Mouse (Mus musculus) MEL (cell line): Measurements from ENCODE around the gene Hpcal1. TPM values are rescaled to one million over a fixed set of nuclear protein-coding genes. Genes with fewer than 3 reads are reported as not detected.

Source experiments
- DNase-seq: peaks from one replicate; pipeline ENCODE4 v3.0.0; 2011; ENCODE audit warnings: low read depth, low spot score
- H3K27ac ChIP-seq: 2 replicates; pipeline ENCODE4 v1.5.1; 2012; ENCODE audit warnings: low read depth, mild to moderate bottlenecking, control low read depth, low read length, moderate library complexity; ENCODE audit not compliant: control insufficient read depth
- H3K27me3 ChIP-seq, 2 experiments: fragments of 150-350 bp in 1 of 2; sonication (generic) in 1 of 2; 2 replicates each; pipeline ENCODE4 v1.6.1; 2012; ENCODE audit warnings: low read length in 2 of 2, mild to moderate bottlenecking in 2 of 2, improper control_type of control experiment in 1 of 2, moderate library complexity in 1 of 2; ENCODE audit not compliant: insufficient read depth in 2 of 2, control insufficient read depth in 1 of 2
- H3K36me3 ChIP-seq, 2 experiments: 2 replicates each; pipeline ENCODE4 v1.6.1; 2012 to 2014; ENCODE audit warnings: low read length in 2 of 2, improper control_type of control experiment in 1 of 2, inconsistent platforms in 1 of 2, mild to moderate bottlenecking in 1 of 2; ENCODE audit not compliant: insufficient read depth in 2 of 2, control insufficient read depth in 1 of 2
- H3K4me1 ChIP-seq, 2 experiments: fragments of 150-350 bp in 1 of 2; sonication (generic) in 1 of 2; 2 replicates each; pipeline ENCODE4 v1.6.1; 2012; ENCODE audit warnings: low read length in 2 of 2, improper control_type of control experiment in 1 of 2, mild to moderate bottlenecking in 1 of 2; ENCODE audit not compliant: insufficient read depth in 2 of 2, control insufficient read depth in 1 of 2
- H3K4me3 ChIP-seq, 2 experiments: fragments of 150-350 bp in 1 of 2; sonication (generic) in 1 of 2; 2 replicates each; pipeline ENCODE4 v1.5.1; 2012; ENCODE audit warnings: low read depth in 2 of 2, low read length in 2 of 2, mild to moderate bottlenecking in 2 of 2, moderate library complexity in 2 of 2, control low read depth in 1 of 2, improper control_type of control experiment in 1 of 2; ENCODE audit not compliant: control insufficient read depth in 1 of 2, insufficient read depth in 1 of 2
- H3K79me2 ChIP-seq: 2 replicates; pipeline ENCODE4 v1.6.1; 2012; ENCODE audit warnings: mild to moderate bottlenecking, low read length, moderate library complexity; ENCODE audit not compliant: control insufficient read depth, poor library complexity, insufficient read depth
- H3K9ac ChIP-seq: 2 replicates; pipeline ENCODE4 v1.6.1; 2012; ENCODE audit warnings: low read depth, mild to moderate bottlenecking, control low read depth, low read length, moderate library complexity; ENCODE audit not compliant: control insufficient read depth, poor library complexity, severe bottlenecking
- H3K9me3 ChIP-seq: fragments of 150-350 bp; sonication (generic); replicated peaks from 2 replicates; pipeline ENCODE4 v1.6.1; 2012; ENCODE audit warnings: mild to moderate bottlenecking, low read length, improper control_type of control experiment, moderate library complexity; ENCODE audit not compliant: insufficient read depth
- CHD1 ChIP-seq: IDR thresholded peaks from 2 replicates; pipeline ENCODE4 v1.6.1; 2012; ENCODE audit warnings: low read depth, mild to moderate bottlenecking, inconsistent platforms, low read length, improper control_type of control experiment
- E2F4 ChIP-seq: IDR thresholded peaks from 2 replicates; pipeline ENCODE4 v1.6.1; 2011; ENCODE audit warnings: low read depth, low read length, improper control_type of control experiment, borderline replicate concordance
- ELF1 ChIP-seq: IDR thresholded peaks from 2 replicates; pipeline ENCODE4 v1.6.1; 2014; ENCODE audit warnings: low read depth, mild to moderate bottlenecking, inconsistent platforms, low read length, improper control_type of control experiment, moderate library complexity
- EP300 ChIP-seq, 2 experiments: IDR thresholded peaks; 2 replicates each; pipeline ENCODE4 v1.6.1; 2011; ENCODE audit warnings: improper control_type of control experiment in 2 of 2, low read length in 2 of 2, low read depth in 1 of 2, mild to moderate bottlenecking in 1 of 2
- ETS1 ChIP-seq: IDR thresholded peaks from 2 replicates; pipeline ENCODE4 v1.6.1; 2012; ENCODE audit warnings: low read depth, mild to moderate bottlenecking, inconsistent platforms, low read length, improper control_type of control experiment, moderate library complexity
- KAT2A ChIP-seq: conservative IDR thresholded peaks from 2 replicates; pipeline ENCODE4 v1.6.1; 2012; ENCODE audit warnings: low read depth, low read length, improper control_type of control experiment, inconsistent platforms
- NELFE ChIP-seq: IDR thresholded peaks from 2 replicates; pipeline ENCODE4 v1.6.1; 2011; ENCODE audit warnings: low read depth, low read length, improper control_type of control experiment
- POLR2AphosphoS5 ChIP-seq: IDR thresholded peaks from 2 replicates; pipeline ENCODE4 v1.6.1; 2012; ENCODE audit warnings: low read depth, borderline replicate concordance, mild to moderate bottlenecking, inconsistent platforms, low read length, moderate library complexity, mixed read lengths
- RCOR1 ChIP-seq: IDR thresholded peaks from 2 replicates; pipeline ENCODE4 v1.6.1; 2012; ENCODE audit warnings: low read depth, mild to moderate bottlenecking, inconsistent platforms, low read length, improper control_type of control experiment
- SIN3A ChIP-seq: IDR thresholded peaks from 2 replicates; pipeline ENCODE4 v1.6.1; 2012; ENCODE audit warnings: low read length, improper control_type of control experiment, inconsistent platforms
- SMC3 ChIP-seq: IDR thresholded peaks from 2 replicates; pipeline ENCODE4 v1.6.1; 2011; ENCODE audit warnings: low read depth, low read length, improper control_type of control experiment
- TBP ChIP-seq: IDR thresholded peaks from 2 replicates; pipeline ENCODE4 v1.8.0; 2011; ENCODE audit warnings: low read depth, low read length, improper control_type of control experiment
- USF1 ChIP-seq: IDR thresholded peaks from 2 replicates; pipeline ENCODE4 v1.6.1; 2014; ENCODE audit warnings: low read depth, mild to moderate bottlenecking, inconsistent platforms, low read length, improper control_type of control experiment, moderate library complexity
- ZMIZ1 ChIP-seq: IDR thresholded peaks from 2 replicates; pipeline ENCODE4 v1.6.1; 2012; ENCODE audit warnings: low read depth, mild to moderate bottlenecking, inconsistent platforms, low read length, improper control_type of control experiment, moderate library complexity
- polyA plus RNA-seq, 2 experiments: library from polyadenylated mRNA; stranded (reverse) in 1 of 2; unstranded in 1 of 2; fragments of >175 nt in 1 of 2; fragments of >200 nt in 1 of 2; gene quantifications; 2 replicates each; pipeline versions ENCODE4 v1.2.1 to v1.2.4; 2012; ENCODE audit warnings: low replicate concordance in 2 of 2, low read depth in 1 of 2; ENCODE audit not compliant: insufficient read length in 2 of 2, insufficient read depth in 1 of 2, missing spikeins in 1 of 2
- total RNA-seq: library from RNA; depleted of rRNA; stranded (reverse); fragments of 300-350 nt; gene quantifications from 2 replicates; pipeline ENCODE4 v1.2.3, GENCODE M21; 2012

The Hpcal1 gene
- total and polyA plus RNA-seq, 3 experiments = 9.1 to 23.0 TPM; not detected in 1

- TF ChIP-seq NELFE = no peak
- no peak for TF ChIP-seq CHD1
- TF ChIP-seq POLR2AphosphoS5 = no peak
- no peak for TF ChIP-seq E2F4
- no peak for TF ChIP-seq TBP
- no peak for TF ChIP-seq USF1
- TF ChIP-seq ZMIZ1 = no peak
- TF ChIP-seq SMC3 = no peak
- no peak for TF ChIP-seq KAT2A
- DNase-seq = no peak
- H3K4me1 ChIP-seq = no peaks in the 10 kb centered on the region
- H3K27ac ChIP-seq = no peak overlapping the region
- H3K27me3 ChIP-seq = no peaks in the 10 kb centered on the region
- H3K9ac ChIP-seq = no peak overlapping the region
- no peak overlapping the region for H3K4me3 ChIP-seq
- H3K9me3 ChIP-seq = no peaks in the 10 kb centered on the region
- H3K36me3 ChIP-seq = no peaks in the 10 kb centered on the region
- H3K79me2 ChIP-seq = peaks cover 2% of the 10 kb centered on the region; the same call in 1 of the 2 replicates
Measured at GRCm38 (mm10) chr12:17699480-17699879, 8.8 kb downstream of the Hpcal1 start.

- H3K36me3 ChIP-seq = no peaks in the 10 kb centered on the region
- TF ChIP-seq CHD1 (no peak), ELF1 (no peak), E2F4 (no peak), POLR2AphosphoS5 (no peak)
- no peak for DNase-seq
- H3K9me3 ChIP-seq = no peaks in the 10 kb centered on the region
- no peak overlapping the region for H3K9ac ChIP-seq
- H3K27ac ChIP-seq = no peak overlapping the region
- no peaks in the 10 kb centered on the region; the same call in 1 of the 2 replicates for H3K79me2 ChIP-seq
- H3K4me3 ChIP-seq = no peak overlapping the region
- no peaks in the 10 kb centered on the region for H3K4me1 ChIP-seq
- H3K27me3 ChIP-seq = no peaks in the 10 kb centered on the region
Measured at GRCm38 (mm10) chr12:17701131-17701720, 10.6 kb downstream of the Hpcal1 start.

- Histone ChIP-seq H3K36me3 (no peaks in the 10 kb centered on the region), H3K27ac (no peak overlapping the region), H3K4me1 (no peaks in the 10 kb centered on the region), H3K9ac (no peak overlapping the region), H3K79me2 (no peaks in the 10 kb centered on the region; the same call in 1 of the 2 replicates), H3K27me3 (no peaks in the 10 kb centered on the region), H3K9me3 (no peaks in the 10 kb centered on the region), H3K4me3 (no peak overlapping the region)
- TF ChIP-seq ETS1 = no peak
- no peak for TF ChIP-seq RCOR1
- no peak for TF ChIP-seq EP300 (IDR thresholded peaks at IDR 0.05; ENCODE audit: low read depth in 1 of 2, low read length in 2 of 2)
- TF ChIP-seq SIN3A = no peak
- no peak for DNase-seq
Measured at GRCm38 (mm10) chr12:17701795-17702194, 11.1 kb downstream of the Hpcal1 start.
